Mouse (Mus musculus) monocyte, adult 5-6 weeks (primary cell): ENCODE data around the gene Smurf2. TPM values are rescaled to one million over a fixed set of nuclear protein-coding genes. Genes with fewer than 3 reads are reported as not detected.
A peak's percentile ranks its signal among the peaks of the same experiment; 100 is the strongest.

Source experiments
- ATAC-seq: fragments of 153-309, 156-312 bp; replicated peaks from 2 replicates; pipeline ENCODE4 v1.8.0; 2017; ENCODE audit warnings: mild to moderate bottlenecking; ENCODE audit not compliant: low TSS enrichment, insufficient number of reproducible peaks, severe bottlenecking, poor library complexity, low FRiP score
- total RNA-seq: library from RNA; stranded (forward); fragments of 200-1000, 200-491, 200-594 nt; gene quantifications from 3 replicates; pipeline ENCODE4 v1.2.3, GENCODE M21; 2017

Smurf2 gene
- total RNA-seq, 1 experiment from 2014 or later = 65.5 TPM

GRCm38 (mm10) chr11:106918901-106919300, 1.6 kb downstream of the Smurf2 start:
- no peak for ATAC-seq

DNA sequence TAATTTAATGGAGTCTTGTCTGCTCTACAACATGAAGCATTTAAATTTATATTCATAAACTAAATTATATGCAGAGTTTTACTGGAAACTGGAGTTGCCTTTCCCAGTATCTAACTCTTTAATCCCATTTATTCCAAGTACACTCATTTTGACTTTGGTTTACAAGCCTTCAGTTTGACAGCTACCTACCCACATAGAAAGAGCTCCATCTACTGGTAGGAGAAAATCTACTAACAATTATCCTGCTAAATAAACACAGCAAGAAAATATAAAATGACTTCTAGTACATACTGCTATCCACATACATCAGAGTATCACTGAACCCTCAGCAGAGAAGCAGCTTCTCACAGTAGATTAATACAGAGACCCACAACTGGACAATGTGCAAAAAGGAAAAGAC, 9.3 kb downstream of the Smurf2 start:
- ATAC-seq = no peak

DNA sequence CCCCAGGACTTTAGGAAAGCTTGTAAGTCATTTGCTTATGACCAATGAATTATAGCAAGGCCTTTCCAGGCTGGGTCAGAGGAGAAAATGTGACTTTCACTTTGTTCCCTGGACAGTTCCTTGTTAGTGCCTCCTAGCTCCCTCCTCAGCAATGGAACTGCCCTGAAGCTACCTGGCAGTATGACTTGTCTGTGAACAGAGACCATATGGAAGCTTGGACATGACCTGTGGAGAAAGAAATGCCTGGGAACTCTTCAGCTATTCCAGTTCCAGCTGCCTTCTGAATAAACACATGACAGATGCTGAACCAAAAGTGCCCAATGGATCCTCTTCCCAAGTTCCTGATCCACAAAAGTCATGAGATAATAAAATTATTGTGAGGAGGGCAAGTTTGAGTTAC, 12.5 kb downstream of the Smurf2 start:
- no peak for ATAC-seq

GRCm38 (mm10) chr11:106907253-106907652, 13.3 kb downstream of the Smurf2 start:
- ATAC-seq = no peak

- ATAC-seq = no peak
These were observed 14.8 kb downstream of the Smurf2 start for GRCm38 (mm10) chr11:106905707-106906106.

DNA sequence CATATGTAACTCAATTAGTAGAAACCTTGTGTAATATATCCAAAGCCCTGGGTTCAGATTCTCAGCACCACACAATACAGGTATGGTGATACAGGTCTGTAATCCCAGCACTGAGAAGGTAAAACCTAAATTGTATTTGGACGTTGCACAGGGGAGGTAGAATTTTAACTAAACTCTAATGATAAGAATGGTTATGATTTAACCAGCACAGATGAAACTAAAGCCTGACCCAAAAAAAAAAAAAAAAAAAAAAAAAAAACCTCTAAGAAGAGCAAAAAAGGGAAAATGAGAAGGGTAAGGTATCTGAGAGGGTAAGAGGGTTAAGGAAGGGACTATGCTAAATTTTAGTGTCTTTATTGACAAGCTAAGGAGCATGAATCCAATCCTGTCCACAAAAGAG, 20.7 kb downstream of the Smurf2 start:
- ATAC-seq = no peak

- ATAC-seq = no peak
These were observed 23.9 kb downstream of the Smurf2 start for GRCm38 (mm10) chr11:106896561-106897168.

GRCm38 (mm10) chr11:106883656-106884055, 36.9 kb downstream of the Smurf2 start:
- ATAC-seq = no peak

DNA sequence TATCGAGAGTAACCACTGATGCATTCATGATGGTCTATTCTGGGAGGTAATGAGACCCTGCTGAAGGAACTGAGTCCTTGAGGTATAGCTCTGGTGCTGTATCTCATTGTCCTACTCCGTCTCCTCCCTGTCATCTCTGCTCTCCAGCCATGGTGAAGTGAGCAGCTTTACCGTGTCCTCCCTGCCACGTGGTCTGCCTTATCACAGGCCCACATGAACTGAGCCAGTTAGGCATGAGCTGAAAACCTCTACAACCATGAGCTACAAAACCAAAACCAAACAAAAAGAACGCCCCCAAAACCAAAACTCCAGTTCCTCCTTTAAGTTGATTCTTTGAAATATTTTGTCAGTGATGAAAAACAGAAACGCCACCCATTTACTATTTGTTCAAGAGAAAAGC, 47.9 kb downstream of the Smurf2 start:
- no peak for ATAC-seq

- no peak for ATAC-seq
These were observed 69.1 kb downstream of the Smurf2 start for GRCm38 (mm10) chr11:106851438-106851837.

- ATAC-seq = no peak
These were observed 78.5 kb downstream of the Smurf2 start for GRCm38 (mm10) chr11:106842002-106842401.

- no peak for ATAC-seq
These were observed 92.4 kb downstream of the Smurf2 start for GRCm38 (mm10) chr11:106828079-106828478.

DNA sequence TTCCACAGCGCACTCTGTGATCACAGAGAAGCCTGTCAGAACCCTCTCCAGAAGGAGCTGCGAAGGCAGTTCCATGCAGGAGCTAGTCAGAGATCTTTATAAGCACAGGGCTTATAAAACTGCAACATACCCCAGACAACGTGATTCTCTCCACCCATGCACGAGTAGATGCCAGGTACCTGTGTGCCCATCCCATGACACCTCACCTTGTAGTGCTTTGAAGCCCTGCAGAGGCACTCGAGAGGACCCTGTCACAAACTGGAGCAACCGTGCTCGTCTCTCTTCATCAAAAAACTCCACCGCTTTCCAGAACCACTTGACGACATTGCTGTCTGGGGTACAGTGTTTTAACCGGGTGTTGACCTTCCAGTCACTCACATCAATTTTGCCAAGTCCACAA, 96.1 kb downstream of the Smurf2 start:
- no peak for ATAC-seq

GRCm38 (mm10) chr11:106823741-106824140, 96.8 kb downstream of the Smurf2 start:
- no peak for ATAC-seq

DNA sequence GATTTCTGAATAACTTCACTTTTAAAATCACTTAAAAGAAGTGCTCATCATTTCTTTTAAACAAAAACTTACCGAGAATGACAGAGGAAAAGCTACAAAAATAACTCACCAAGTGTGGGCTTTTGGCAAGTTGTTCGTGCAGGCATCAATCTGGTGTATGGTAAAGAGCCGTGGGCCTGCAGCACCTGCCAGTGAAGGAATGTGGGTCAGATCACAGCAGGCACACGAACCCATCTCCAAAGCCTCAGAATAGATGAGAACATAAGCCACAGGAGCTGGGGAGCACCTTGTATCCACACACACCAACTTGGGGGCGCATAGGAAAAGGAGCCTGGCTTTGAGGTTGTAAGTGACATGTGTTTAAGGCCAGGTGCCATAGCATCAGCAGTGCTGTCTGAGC, 97.6 kb downstream of the Smurf2 start:
- no peak for ATAC-seq

DNA sequence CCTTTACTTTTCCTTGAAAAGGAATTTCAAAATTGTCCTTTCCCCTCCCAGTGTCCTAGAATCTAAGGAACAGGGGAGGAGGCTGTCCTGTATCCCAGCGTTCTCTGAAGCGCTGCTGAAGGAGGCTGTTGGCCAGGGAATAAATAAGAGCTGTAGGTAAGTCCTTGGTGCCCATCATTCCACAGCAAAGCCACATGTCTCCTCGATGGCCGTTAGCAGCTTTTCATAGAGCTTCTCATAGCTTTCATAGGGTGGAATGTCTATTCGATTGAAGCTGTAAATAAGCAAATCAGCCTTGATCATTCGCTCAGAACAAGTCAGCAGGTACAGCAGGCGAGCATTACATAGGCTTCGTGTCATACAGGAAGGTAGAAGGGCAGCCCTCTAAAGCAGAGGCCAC, 98.0 kb downstream of the Smurf2 start:
- no peak for ATAC-seq

DNA sequence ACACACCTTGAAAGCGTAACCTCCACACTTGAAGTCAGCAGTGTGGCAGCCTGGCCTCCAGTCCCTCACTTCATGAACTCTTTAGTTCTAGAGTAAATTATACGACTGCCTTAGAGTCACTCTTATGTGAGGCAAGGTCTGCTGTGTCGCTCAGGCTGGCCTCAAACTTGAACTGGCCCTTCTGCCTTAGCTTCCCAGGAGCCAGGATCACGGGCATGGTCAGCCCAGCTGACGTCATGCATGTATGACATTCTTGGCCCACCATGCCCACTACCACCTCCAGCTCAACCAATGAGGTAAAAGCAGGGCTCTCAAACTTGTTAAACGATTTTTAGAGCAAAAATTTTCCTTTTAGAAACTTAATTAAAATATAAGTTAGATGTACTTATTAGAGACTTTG, 99.1 kb downstream of the Smurf2 start:
- no peak for ATAC-seq

DNA sequence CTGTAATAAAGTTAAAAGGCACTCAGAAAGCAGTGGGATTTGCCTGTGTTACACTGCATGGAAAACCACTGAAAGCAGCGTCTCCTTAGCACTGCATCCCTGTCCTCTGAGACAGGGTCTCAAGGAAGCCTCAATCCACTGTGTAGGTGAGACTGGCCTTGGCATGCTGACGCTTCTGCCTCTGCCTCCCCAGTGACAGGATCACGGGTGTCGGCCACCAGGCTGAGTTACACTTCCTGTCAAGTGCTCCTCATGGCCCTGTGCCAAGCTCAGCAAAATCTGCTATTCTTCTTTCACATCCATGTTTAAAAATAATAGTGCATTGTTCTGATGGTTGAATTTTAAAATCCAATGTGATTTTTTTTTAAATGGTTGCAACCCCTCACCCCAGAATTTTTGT, 99.5 kb downstream of the Smurf2 start:
- 0 out of 2 replicates have a peak, but pooled peaks have one; percentile 49 for ATAC-seq

DNA sequence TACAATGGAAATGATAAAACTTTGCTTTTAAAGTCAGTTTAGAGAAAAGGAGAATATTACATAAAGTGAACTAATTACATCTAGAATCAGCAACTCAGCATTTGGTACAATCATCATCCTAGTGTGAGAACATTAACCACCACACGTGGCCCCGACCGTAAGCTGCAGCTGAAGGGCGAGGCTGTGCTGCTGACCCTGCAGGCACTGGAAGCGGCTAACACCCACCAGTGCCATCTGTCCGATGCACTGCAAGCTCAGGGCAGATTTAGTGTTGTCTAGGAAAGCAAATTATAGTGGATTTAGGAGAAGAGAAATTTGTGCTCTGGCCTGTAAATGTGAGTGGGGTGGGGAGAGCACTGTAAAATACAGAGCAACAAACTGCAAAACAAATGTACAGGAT, 100.3 kb downstream of the Smurf2 start:
- no peak for ATAC-seq

DNA sequence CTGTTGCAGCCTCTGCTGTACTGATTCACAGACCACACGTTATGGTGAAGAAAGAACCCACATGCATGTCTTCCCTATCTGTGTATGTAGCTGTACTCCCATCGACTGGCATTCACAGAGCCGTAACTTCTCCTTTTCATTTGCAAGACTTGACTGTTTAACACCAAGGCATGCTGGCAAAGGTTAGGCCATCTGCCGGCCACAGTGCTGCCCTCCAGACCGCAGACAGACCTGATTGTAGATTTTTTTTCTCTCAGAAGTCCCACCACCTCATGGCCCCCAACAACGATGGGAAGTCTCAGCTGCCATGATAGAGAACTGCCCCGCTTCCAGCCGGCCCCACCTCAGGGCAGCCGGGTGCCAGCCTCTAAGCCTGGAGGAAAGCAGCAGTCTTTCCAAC, 100.9 kb downstream of the Smurf2 start:
- ATAC-seq = peak; percentile 74

- ATAC-seq = no peak
These were observed 102.2 kb downstream of the Smurf2 start for GRCm38 (mm10) chr11:106818341-106818740.
